Mouse (Mus musculus) cerebellum, adult 9-10 months (tissue): Measurements from ENCODE around the gene Glis3.

ENCODE experiments used
- DNase-seq: peaks from one replicate; pipeline ENCODE4 v3.0.0; 2022

The Glis3 gene

DNA sequence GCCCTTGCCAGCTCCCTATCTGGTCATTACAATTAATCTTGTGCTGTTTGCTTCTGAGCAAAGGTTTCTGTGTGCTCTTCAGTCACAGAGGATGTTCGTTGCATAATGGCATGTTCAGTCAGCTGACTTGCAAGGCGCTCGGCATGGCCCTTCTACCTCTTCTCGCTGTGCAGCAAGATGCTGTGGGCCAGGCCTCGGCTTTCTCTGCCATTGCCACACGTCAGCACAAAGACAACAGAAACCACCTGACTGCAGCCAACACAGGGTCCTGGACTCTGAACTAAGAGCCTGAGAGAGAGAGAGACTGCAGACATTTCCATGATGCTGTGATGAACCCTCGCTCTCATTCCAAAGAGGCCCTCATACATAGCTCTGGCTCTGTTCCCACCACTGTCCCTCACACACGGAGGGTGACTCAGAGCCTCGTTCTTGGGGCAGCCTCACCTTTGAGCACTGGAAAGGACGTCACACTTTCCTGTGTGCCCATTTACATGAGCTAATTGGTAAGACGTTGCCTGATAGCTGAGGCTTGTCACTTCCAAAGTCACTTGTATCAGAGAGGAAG is 380.6 kb downstream of the Glis3 start:
- no peak for DNase-seq

DNA sequence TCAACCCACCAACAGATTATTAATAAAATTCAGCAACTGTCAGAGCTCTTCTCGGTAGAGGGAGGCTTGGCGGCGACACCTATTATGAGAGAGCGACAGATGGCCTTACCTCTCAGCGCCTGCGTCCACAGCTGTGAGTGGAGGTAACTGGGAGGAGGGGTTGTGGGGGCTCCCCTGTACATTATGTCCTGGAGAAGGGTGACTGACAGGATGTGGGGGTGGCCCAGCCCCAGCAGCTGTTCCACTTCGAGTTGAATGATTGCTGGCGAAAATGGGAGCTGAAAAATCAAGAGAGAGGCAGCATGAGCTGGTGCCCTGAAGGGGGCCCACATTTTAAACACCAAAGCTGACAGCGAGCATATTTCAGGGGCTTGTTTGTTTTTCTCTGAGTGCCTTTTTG is 381.2 kb downstream of the Glis3 start:
- DNase-seq = no peak

DNA sequence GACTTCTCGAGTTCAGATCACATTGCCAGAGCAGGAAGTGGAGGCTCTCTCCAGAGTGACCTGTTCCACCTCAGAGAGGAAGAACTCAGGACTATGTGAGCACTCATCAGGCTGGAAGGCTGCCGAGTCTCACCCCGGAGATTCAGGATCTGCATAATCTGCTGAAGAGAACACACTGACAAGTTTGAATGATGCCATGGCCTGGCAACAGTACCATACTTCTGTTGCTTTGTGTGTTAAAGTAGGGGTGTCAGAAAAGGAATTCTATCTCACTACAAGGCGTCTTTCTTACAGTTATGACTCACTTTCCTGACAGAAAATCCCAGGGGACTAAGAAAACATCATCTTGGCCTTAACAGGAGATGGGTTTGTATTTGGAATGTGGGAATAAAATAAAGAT is 388.3 kb downstream of the Glis3 start:
- DNase-seq = no peak

DNA sequence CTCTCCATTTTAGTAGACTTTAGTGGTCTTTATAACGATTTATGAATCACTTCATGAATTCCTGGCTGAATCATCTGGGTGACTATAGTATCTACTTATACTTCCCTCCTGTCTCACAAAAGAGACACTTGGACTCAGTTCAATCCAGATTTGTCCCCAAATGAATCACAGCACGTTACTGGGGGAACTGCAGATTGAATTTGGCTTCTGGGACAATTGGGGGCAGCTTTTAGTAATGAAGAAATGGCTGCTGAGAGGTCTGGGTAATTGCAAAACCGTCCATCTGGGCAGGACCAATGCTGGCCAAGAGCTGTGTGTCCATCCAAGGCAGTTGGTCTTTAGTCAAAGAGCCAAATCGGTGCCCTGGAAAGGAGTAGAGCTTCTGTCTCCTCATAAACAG is 390.4 kb downstream of the Glis3 start:
- no peak for DNase-seq

DNA sequence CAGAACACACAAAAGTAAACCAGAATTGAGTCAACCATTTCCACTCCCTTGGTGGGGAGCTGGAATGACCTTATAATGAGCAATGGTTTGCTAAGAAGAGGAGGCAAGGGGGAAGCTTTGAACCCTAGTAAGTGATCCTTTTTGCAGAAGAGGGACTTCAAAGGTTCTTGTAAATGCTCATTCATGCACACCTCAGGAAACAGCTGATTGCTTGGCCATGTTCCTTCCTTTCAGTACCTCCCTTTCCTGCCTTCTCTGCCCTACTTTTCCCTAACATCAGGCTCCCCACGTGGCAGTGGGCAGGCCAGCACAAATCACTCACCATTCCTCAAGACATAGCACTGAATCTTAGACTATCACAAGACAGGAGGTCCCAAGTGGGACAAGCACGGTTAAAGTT is 392.4 kb downstream of the Glis3 start:
- no peak for DNase-seq

DNA sequence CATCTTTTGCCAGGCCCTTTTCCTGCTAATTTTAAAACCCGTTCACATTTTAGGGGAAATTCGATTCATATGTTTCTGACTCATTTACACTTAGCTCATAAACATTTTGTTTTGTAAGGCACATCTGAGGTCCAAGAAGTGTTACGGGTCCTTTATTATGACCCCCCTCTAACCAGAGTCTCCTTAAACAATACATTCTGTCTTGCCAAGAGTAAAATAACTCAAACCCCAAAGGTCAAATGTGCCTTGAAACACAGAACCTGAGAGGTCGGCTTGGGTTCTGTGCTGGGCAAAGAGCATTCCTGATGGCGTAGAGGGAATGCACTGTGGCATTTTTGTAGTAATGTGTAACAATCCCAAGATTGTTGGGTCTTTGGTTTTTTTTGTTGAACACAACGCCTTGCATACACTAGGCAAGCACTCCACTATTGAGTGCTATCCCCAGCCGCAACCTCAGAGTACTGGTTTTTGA is 395.7 kb downstream of the Glis3 start:
- DNase-seq = no peak

DNA sequence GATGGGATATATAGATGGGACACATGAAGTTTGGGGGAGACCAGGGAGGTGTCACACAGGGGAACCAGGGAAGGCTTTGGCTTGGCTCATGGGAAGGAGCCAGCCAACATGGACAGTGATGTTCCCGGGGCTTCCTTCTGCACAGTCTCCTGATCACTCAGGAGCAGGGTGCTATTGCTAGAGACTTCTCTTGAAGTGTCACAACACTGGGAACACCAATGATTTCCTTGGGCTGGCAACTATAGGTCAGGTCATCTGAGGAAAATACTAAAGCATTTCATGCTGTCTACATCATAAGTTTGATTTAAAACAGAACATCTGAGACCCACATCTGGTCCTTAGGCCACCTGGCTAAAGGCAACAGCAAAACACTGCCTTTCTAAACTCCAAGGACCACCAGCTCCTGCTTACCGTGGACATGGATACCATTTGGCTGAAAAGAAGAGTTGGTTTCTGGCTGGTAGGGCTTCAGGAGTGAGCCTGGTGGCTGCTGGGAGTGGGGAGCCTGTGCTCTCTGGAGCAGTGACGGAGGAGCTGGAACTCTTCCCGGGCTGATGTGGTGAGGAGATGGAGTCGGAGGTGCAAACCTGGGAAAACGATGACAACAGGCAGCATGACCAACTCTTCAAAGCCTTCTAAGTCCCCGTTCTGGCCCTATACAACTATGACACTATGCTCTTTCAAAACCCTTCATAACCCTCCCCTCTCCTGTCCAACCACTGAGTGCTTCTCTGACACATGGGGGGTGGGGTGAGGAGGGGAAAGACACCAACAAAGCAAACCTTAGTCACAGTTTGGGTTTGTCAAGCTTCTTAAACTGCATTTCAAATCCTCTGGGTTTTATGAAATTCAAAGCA is 396.4 kb downstream of the Glis3 start:
- DNase-seq = no peak

DNA sequence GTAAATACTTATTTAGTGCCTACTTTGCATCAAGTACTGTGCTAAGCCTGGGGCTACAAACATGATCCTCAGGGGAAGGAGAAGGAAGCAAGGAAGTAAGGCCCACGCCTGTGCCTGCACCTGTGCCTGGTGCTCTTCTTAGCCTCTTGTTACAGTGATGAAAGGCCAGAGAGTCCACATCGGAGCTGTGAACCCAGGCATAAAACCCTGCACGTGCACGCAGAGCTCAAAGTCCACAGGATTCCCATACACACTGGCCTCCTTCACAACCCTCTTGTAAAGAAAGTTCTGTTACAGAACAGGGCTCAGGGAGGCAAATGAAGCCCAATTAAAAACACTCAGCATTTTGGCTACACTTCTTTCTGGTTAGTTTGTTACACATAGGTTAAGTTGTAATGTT is 398.5 kb downstream of the Glis3 start:
- no peak for DNase-seq

DNA sequence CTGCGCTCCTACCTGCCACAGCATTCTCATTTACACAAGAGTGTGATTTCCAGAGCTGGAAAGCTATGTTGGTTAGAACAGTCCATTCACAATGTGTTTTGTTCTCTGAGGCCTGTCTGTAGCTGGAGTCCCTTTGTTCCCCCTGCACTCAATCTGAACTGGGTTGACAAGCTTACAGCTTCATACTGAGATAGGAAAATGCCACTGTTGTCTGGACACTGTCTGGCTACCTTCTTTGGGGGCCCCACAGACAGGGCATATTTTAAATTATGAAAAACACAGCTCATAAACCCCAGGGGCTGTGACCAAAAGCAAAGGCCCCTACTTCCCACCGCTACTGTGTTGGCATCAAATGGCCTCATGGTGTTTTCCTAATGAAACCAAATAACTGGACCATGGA is 402.8 kb downstream of the Glis3 start:
- no peak for DNase-seq

DNA sequence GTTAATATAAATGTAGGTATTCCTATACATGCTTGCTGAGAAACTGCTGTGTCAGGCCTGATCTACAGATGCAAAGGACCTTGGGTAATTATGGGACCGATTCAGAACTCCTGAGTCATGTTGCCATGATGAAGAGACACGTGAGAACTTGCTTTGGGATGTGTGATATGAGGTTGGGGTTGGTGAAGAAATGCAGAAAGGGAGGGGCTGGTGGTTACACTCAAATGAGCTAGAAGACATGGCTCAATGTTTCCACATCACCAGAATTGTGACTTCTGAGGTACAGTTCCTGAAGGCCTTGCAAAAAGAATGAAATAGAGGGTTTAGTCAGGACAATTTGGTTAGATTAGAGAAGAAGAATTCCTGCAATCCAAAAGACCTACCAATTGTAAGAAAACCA is 405.4 kb downstream of the Glis3 start:
- no peak for DNase-seq

DNA sequence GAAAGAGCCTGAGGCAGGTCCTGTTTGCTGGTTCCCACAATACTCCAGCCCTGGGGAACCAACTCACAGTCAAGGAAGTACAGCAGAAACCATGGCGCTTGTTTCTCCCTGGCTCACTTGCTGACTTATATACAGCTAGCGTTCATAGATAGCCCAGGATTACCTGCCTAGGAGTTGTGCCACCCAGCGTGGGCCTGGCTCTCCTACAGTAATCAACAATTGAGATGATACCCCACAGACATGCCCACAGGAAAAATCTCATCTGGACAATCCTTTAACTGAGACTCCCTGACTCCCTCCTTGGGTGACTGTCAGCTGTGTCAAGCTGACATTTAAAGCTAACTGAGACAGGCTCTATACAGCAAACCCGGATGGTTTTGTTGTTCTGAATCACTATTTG is 405.9 kb downstream of the Glis3 start:
- no peak for DNase-seq

DNA sequence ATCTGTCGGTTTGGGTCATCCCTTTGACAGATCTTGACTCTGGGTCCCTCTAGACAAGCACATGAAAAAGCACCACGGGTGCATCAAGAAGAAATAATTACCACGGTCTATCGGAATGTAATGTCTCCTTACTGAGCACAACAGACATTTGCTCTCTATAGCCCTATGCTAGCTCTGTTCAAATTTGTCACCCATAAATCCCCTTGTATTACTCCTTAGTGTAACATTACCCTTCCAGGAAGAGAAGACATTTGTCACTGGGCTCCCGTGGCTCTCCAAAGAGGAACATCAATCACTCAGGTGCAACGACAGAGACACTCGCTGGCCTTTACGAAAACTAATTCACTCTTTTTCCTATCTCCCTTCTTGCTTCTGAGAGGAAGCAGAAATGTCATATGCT is 413.0 kb downstream of the Glis3 start:
- no peak for DNase-seq

DNA sequence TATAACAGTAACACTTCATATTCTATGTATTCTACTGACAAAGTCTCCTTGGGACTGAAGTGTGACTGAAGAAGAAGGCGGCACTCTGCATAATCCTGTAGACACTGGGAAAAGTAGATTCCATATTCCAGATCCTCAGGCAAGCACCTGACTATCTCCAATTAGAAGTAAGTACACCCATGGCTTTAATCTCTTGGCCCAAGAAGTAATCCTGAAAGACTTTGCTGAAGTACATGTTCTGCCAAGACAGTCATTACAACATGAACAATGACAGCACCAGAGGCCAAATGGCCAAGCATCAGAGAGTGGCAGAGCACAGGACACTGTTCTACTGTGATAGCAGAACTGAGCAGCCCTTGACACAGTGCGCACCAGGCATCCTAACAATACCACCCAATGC is 414.1 kb downstream of the Glis3 start:
- DNase-seq = no peak

DNA sequence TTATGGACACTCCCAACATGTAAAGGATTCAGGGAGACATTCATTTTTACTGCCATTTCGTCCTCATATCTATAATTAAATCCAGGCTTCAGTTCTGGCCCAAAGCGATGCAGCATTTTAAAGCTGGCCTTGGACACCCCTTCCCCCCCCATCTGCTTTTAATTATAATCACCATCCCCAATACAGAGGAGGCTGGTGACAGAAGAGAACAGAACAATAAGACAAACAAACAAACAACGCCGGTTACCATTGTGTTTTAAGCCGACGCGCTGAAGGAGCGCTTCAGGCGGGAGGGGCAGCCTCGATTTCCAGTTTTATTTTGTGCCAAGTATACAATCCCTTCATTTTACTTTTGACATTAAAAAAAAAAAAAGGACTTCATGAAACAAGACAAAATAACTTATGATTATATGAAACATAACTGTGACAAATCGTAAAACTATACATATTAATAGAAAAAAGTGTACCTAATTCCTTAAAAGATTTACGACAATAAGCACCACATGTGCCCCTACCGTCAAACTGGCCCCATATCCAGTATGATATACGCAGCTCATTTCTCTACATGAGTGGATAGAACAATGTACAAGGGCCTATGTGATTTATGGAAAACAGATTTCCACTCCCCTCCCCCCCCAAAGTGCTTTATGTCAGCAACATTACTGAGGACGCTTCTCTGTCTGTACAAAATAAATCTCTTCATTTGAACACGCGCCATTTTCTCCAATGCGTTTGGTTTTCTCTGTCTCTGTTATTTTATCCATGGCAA is 420.8 kb downstream of the Glis3 start:
- no peak for DNase-seq

DNA sequence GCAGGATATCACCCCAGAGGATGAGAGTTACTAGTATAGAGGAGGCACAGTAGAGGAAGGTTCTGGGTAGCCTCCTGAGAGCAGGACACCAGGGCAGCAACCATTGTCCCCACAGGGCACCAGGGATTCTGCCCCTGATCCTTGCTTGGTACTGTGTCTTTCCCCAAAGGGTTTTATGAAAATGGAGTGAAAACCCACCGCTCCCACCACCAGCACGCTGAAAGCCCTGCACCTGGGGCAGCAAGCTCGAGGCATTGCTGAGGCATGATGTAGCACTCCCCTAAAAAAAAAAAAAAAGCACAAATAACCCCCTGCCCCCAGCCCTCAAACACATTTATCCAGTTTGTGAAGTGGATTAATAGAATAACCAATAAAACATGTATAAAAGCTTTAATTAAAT is 421.4 kb downstream of the Glis3 start:
- no peak for DNase-seq

DNA sequence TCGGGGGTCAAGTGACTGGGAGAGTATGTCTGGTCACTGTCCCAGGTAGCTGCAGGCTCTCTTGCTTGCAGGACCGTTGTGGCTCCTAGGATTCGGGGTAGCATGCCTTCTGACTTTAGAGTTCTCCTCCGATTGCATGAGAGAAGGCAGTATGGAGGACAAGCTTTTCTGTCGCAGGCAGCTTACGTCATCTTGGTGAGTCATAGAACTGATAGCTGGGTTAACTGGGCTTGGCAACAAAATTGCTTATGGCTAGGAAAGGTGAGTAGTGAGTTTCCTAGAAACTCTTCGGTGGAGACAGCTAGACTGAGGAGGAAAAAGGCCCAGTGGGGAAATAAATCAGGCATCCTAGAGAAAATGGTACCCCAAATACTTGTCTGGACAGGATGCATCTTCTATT is 432.5 kb downstream of the Glis3 start:
- DNase-seq = no peak

DNA sequence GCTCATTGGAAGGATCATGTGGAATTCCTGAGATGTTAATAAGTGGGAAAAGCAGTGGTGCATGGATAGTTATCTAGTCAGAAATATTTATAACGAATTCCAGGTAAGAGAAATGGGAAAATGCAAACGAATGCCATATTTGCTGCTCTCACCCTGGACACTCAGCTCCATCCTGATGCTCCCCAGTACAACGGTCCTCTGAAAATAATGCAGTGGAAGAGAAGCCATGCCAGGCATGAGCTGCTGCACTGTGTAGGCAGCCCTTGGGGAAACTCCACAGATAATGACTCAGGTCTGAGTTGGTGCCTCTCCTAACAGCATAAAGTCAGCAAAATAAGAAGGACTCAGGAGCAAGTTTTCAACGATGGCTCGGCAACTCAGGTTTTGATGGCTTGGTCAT is 433.7 kb downstream of the Glis3 start:
- no peak for DNase-seq

DNA sequence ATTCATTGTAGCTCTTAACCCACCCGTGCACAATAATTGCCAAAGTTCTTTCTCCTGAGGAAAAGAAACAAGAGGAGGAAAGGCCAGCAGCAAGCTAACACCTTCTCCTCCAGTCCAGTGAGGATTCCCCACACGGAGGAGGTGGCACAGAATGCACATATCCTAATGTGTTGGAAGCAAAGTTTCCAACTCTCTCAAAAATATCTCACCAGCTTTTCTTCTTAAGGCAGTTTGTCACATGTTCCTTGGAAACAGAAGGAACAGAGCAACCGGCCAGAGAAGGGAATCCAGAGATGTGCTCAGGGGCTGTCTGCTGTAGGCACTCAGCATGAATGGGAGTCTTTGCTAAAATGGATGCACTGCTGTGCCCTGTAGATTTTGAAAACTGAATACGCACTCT is 441.8 kb downstream of the Glis3 start:
- DNase-seq = no peak

DNA sequence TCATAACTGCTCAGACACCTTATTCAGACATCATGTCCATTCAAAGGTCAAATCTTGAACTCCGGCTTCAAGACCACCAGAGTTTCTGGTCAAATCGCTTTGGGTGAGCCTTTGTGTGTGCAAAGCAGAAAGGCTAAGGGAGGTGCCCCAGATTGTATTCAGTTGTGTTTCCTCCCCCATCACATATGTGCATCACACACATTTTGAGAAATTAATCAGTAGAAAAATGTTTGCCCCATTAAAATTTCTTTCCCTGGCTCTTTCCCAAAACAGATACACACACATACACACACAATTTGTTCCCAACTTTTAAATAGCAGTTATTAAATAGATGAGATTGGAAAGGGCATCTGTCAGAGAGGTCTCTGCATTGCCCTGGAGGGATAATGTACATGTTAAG is 442.3 kb downstream of the Glis3 start:
- no peak for DNase-seq

DNA sequence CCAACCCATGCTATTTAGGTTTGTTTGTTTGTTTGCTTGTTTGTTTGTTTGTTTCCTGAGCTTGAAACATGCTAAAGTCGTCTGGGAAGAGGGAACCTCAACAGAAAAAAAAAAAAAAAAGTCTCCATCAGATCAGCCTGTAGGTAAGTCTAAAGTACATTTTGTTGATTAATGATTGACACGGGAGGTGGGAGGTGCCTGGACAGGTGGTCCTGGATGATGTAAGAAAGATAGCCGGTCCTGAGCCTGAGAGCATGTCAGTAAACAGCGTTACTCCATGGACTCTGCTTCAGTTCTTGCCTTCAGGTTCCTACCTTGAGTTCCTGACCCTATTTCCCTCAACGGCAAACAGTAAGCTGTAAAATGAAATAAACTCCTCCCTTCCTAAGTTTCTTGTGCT is 444.3 kb downstream of the Glis3 start:
- no peak for DNase-seq

DNA sequence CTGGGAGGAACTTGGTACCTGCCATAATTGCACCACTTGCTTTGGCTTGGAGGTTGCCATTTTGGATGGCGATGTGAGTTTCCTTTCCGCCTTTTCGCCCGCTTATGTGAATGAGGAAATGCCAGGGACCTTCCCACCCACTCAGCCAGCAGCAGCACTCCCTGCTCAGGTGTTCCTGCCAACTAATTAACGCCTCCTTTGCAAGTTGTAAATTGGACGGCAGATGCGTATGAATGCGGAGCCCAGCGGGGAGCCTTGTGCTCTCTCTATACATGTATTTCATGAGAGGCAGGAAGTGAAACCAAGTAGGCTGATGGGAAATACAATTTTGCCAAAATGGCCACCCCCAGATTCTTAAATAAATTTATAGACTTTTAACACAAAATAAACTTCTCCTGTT is 444.8 kb downstream of the Glis3 start:
- DNase-seq = no peak

DNA sequence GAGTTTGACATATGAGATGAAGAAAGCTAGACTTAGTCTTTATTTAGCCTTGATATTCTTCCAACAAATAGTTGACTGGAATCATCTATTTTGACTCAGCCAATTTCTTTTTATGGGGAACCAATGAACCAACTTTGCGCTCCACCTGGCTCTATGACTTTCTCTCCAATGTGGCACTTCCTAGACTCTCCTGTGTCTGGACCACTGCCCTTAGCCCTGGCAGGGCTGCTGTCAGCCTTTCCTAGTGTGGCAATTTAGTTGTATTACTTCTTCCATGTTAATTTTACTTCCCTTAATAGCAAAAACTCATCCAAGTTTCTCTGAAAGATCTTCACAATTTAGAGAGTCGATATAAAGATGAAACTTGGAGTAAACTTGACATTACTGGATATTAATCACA is 445.2 kb downstream of the Glis3 start:
- no peak for DNase-seq

DNA sequence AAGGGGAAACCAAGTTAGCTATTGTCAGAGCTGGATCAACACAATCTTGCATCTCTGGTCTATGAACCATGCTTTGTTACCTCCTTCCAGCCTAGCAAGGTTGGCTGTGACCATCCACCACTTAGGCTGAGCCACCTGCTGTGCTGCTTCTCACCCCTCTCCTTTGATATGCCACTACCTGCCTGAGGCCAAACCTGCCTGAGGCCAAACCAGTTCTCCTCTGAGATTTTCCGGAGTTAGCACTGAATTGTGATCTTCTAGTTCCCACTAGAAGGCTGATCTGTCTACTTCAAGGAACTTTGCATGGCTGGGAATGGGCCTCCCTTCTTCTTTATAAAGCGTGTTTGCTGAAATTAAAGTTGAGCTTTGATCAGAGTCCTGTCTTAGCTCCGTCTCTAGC is 448.4 kb downstream of the Glis3 start:
- no peak for DNase-seq

DNA sequence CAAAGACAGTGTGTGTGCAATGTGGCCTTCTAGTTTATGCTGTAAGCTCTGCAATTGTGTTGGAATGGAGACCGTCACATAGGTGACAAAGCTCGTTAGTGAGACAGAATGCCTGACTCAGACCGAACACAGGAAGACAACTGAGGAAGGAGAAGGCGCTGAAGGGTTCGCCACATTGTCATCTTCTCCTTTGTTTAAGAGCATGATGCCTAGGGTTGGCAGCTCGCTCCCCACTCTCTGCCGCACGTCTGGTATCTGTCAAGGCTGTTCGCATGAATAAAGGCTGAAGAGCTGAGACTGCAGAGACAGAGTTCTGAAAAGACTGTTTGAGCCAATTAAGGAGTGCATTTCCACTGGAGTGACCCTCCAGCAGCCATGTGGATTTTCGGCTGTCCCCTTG is 452.4 kb downstream of the Glis3 start:
- DNase-seq = no peak
